Mouse (Mus musculus): ENCODE data around the gene Bcl2l15.

DNA sequence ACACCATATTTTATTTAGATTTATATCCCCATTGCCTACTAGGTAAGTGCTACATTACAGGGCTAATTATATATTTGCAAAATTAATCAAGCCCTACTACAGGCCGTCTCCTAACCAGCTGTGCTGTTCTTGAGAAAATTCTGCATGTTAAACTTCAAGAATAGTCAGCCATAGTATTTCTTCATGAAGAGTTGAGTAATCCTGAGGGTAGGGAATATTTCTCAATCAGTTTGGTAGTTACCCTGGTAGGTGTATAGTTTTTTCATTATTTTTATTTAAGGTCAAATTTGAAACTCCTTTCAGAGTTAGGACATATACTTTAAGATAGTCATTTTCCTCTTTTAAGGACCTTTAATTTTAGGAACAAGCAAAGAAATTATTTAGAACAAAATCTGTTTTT is 26.7 kb upstream of the Bcl2l15 start:
- TF ChIP-seq CTCF (IDR thresholded peaks at IDR 0.05; ENCODE audit: extremely low read depth, insufficient read depth, low read length) (no peak), POLR2A (IDR thresholded peaks at IDR 0.05; ENCODE audit: extremely low read depth, insufficient read depth, low read length) (no peak)
